Mouse (Mus musculus): ENCODE data around the gene Fbxl15. TPM values are rescaled to one million over a fixed set of nuclear protein-coding genes. Genes with fewer than 3 reads are reported as not detected.

Fbxl15 gene
- polyA plus RNA-seq, 1 experiment = 38.8 TPM

GRCm38 (mm10) chr19:46347146-46347545, 19.2 kb downstream of the Fbxl15 start:
- 96% methylated on average over 1 of the region's 1 CpGs for WGBS
- peaks cover 5% of the 10 kb centered on the region for H3K4me1 ChIP-seq (ENCODE audit: control insufficient read depth, insufficient read depth, low read length)
- no peaks in the 10 kb centered on the region for H3K27me3 ChIP-seq (ENCODE audit: control insufficient read depth, insufficient read depth, low read length)
- no peak for TF ChIP-seq POLR2A (IDR thresholded peaks at IDR 0.05; ENCODE audit: borderline replicate concordance, insufficient read depth, low read length)
- no peak for TF ChIP-seq CTCF (IDR thresholded peaks at IDR 0.05; ENCODE audit: borderline replicate concordance, insufficient read depth, low read depth, low read length)
- no peak overlapping the region for H3K4me3 ChIP-seq (replicated peaks; ENCODE audit: insufficient read depth, low read depth, low read length)
- H3K27ac ChIP-seq (ENCODE audit: insufficient read depth, low read length) = no peak overlapping the region
- DNase-seq = no peak

DNA sequence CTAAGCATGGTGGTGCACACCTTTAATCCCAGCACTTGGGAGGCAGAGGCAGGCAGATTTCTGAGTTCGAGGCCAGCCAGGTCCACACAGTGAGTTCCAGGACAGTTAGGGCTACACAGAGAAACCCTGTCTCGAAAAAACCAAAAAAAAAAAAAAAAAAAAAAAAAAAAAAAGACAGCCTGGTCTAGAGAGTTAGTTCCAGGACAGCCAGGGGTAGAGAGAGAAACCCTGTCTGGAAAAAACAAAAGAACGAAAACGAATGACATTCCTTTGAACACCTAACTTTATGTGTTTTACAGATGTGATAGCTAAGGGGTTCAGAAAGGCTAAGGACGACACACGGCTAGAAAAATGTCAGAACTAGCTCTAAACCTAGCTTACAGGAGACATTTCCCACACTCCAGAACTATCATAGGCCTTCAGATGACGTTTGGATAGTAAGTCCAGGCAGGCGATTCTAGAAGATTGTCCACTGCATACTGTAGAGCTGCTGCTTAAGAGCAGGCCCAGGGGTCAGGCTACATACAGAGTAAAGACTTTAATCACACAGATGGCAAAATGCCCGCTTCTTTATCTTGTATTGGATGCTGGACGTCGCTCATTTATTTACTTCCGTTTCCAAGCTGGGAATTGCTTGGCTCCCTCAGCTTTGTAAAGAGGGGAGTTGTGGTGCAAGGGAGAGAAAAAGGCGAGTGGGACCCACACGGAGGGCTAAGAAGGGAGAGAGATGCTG, 20.1 kb downstream of the Fbxl15 start:
- TF ChIP-seq POLR2A (IDR thresholded peaks at IDR 0.05; ENCODE audit: borderline replicate concordance, insufficient read depth, low read length) = no peak
- TF ChIP-seq CTCF (IDR thresholded peaks at IDR 0.05; ENCODE audit: borderline replicate concordance, insufficient read depth, low read depth, low read length) = no peak
- Histone ChIP-seq H3K4me3 (replicated peaks; ENCODE audit: insufficient read depth, low read depth, low read length) (peak overlapping the region; percentile 74), H3K27me3 (ENCODE audit: control insufficient read depth, insufficient read depth, low read length) (no peaks in the 10 kb centered on the region), H3K4me1 (ENCODE audit: control insufficient read depth, insufficient read depth, low read length) (peaks cover 5% of the 10 kb centered on the region), H3K27ac (ENCODE audit: insufficient read depth, low read length) (peak overlapping the region; percentile 97)
- DNase-seq = no peak
- 19% methylated on average over 14 of the region's 14 CpGs for WGBS

DNA sequence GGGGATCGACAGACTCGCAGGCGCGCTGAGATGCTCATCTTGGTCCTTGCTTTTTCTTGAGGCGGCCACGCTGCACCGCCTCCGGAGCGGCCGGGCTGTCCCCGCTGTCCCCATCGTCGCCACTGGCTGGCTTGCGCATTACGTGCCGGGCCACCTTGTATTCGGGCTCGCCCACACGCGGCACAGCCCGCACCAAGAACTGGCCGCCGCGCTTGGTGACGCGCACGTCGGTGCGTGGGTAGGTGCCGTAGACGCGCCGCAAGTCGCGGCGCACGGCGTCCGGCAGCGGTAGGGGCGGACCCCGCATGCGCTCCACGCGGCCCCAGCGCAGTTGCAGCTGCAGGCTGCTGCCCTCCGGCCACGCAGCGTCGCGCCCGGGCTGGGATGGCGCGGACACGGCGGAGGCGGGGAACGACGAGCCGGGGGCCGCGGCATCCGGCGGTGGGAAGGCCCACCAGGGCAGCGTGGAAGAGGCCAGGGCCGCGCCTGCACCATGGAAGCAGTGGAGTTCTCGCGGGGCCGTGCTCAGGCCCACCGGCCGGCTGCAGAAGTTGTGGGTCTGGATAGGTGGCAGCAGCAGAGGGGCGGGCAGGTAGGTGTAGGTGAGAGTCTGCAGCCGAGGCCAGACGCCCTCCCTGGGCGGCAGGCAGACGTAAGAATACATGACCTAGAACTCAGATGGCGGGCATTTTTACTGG, 20.9 kb downstream of the Fbxl15 start:
- DNase-seq = peak; percentile 92 to 94
- TF ChIP-seq CTCF (IDR thresholded peaks at IDR 0.05; ENCODE audit: borderline replicate concordance, insufficient read depth, low read depth, low read length) (no peak), POLR2A (IDR thresholded peaks at IDR 0.05; ENCODE audit: borderline replicate concordance, insufficient read depth, low read length) (peak; percentile 89)
- Histone ChIP-seq H3K27ac (ENCODE audit: insufficient read depth, low read length) (peak overlapping the region; percentile 97), H3K4me1 (ENCODE audit: control insufficient read depth, insufficient read depth, low read length) (peaks cover 5% of the 10 kb centered on the region), H3K4me3 (replicated peaks; ENCODE audit: insufficient read depth, low read depth, low read length) (peak overlapping the region; percentile 74), H3K27me3 (ENCODE audit: control insufficient read depth, insufficient read depth, low read length) (no peaks in the 10 kb centered on the region)
- WGBS = under 1% methylated on average over 77 of the region's 78 CpGs

DNA sequence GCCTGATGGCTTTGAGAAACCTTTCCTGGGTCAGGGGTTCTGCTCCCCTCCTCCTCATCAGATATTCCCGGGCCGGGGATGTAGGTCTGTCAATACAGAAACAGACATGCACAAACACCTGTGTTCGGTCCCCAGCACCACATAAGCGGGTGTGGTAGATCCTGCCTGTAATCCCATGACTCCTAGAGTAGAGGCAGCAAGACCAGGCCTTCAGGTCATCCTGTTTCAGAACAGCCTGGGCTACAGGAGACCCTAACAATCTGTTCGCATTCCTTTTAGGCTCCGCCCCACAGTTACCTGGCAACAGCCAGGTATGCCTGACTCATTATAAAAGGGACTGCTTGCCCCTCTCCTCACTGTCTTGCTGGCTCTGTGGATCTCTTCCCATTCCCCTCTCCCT, 21.6 kb downstream of the Fbxl15 start:
- H3K4me1 ChIP-seq (ENCODE audit: control insufficient read depth, insufficient read depth, low read length) = peaks cover 5% of the 10 kb centered on the region
- no peak for TF ChIP-seq CTCF (IDR thresholded peaks at IDR 0.05; ENCODE audit: borderline replicate concordance, insufficient read depth, low read depth, low read length)
- H3K27me3 ChIP-seq (ENCODE audit: control insufficient read depth, insufficient read depth, low read length) = no peaks in the 10 kb centered on the region
- DNase-seq = no peak
- 28% methylated on average over 6 of the region's 6 CpGs for WGBS
- peak overlapping the region; percentile 61; the same call in 1 of the 2 replicates for H3K27ac ChIP-seq (ENCODE audit: insufficient read depth, low read length)
- peak overlapping the region; percentile 74 for H3K4me3 ChIP-seq (replicated peaks; ENCODE audit: insufficient read depth, low read depth, low read length)

DNA sequence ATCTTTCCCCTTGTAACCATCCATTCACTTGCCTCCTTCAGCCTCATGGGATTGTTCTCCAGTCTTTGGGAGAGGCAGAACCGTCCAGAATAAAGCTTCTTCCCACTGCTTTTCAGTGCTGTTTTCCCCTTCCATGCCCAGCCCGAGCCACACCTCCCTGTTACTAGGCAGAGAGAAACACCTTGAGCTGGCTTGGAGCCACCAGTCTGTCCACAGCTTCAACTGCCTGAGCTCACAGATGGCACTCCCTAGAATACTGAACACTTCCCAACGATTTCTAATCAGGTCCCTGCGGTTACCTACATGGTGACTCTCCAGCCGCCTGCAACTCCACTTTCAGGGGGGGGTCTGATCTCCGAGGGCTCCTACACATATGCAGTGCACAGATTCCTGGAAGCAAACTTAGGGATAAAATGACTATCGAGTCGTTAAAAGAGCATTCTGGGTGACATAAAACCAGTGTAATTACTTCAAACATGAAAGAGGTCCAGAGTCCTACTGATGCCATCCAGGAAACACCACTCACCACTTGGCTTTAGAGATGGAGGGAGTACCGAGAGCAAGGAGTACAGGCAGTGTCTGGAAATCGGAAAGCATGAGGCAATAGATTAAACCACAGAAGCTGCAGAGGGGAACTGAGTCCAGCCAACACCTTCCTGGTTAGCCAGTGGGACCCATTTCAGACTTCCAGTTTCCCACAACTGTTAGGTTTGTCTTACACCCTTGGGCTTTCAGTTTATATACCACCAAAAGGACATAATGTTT, 22.4 kb downstream of the Fbxl15 start, which contains the start of gene 2310034G01Rik:
2310034G01Rik (minus strand) TSS at position 135 of the 765 bp plus-strand sequence.
- peak within 1 kb of the TSS; percentile 74 for H3K4me3 ChIP-seq (replicated peaks; ENCODE audit: insufficient read depth, low read depth, low read length)
- TF ChIP-seq POLR2A (IDR thresholded peaks at IDR 0.05; ENCODE audit: borderline replicate concordance, insufficient read depth, low read length) (no peak), CTCF (IDR thresholded peaks at IDR 0.05; ENCODE audit: borderline replicate concordance, insufficient read depth, low read depth, low read length) (no peak)
- DNase-seq = peak in 1 of 2 experiments; percentile 65
- peak within 1 kb of the TSS; percentile 61 for H3K27ac ChIP-seq (ENCODE audit: insufficient read depth, low read length)
- WGBS = 23% methylated on average over 10 of the region's 10 CpGs
- H3K27me3 ChIP-seq (ENCODE audit: control insufficient read depth, insufficient read depth, low read length) = no peaks in the 10 kb centered on the region
- peaks cover 5% of the 10 kb centered on the region for H3K4me1 ChIP-seq (ENCODE audit: control insufficient read depth, insufficient read depth, low read length)

- H3K4me3 ChIP-seq (replicated peaks; ENCODE audit: insufficient read depth, low read depth, low read length) = peak overlapping the region; percentile 83
- DNase-seq = peak; percentile 94 to 96
- H3K27me3 ChIP-seq (ENCODE audit: control insufficient read depth, insufficient read depth, low read length) = no peaks in the 10 kb centered on the region
- under 1% methylated on average over 29 of the region's 29 CpGs for WGBS
- no peaks in the 10 kb centered on the region for H3K4me1 ChIP-seq (ENCODE audit: control insufficient read depth, insufficient read depth, low read length)
- TF ChIP-seq CTCF (IDR thresholded peaks at IDR 0.05; ENCODE audit: borderline replicate concordance, insufficient read depth, low read depth, low read length) (no peak), POLR2A (IDR thresholded peaks at IDR 0.05; ENCODE audit: borderline replicate concordance, insufficient read depth, low read length) (peak; percentile 54; the same call in 1 of the 2 replicates)
- H3K27ac ChIP-seq (ENCODE audit: insufficient read depth, low read length) = peak overlapping the region; percentile 43
These were observed 28.7 kb downstream of the Fbxl15 start for GRCm38 (mm10) chr19:46356701-46357138.
